Mouse (Mus musculus): ENCODE data around the gene Lrrc8e.

- TF ChIP-seq POLR2A (IDR thresholded peaks at IDR 0.05; ENCODE audit: insufficient read depth, low read length) = no peak
- TF ChIP-seq CTCF (IDR thresholded peaks at IDR 0.05; ENCODE audit: low read depth, low read length) = no peak
- no peak for TF ChIP-seq EP300 (IDR thresholded peaks at IDR 0.05; ENCODE audit: insufficient read depth, low read depth, low read length)
Measured at GRCm38 (mm10) chr8:4263105-4263791, 36.6 kb downstream of the Lrrc8e start.
